Mouse (Mus musculus) kidney, postnatal 25 days (tissue): ENCODE measurements around the gene Catip.
"Not testable (repeated sequence)": the region's sequence is repeated elsewhere in the genome, so short reads cannot be mapped to it uniquely, and the experiment has no call there.

Experiments used
- DNase-seq, 2 experiments: peaks; one replicate each; pipeline ENCODE4 v3.0.0; 2021; ENCODE audit warnings: mixed read lengths in 2 of 2

Catip gene

GRCm38 (mm10) chr1:74361812-74362211 lies at the start of gene Catip:
Gene Catip, plus strand, starts transcription at chr1:74362108.
- peak; percentile 76 to 87 for DNase-seq

GRCm38 (mm10) chr1:74313049-74313692 lies 48.7 kb upstream of the Catip start:
- peak; percentile 67 to 85 for DNase-seq

GRCm38 (mm10) chr1:74314796-74315195 lies 47.1 kb upstream of the Catip start:
- DNase-seq: no peak

GRCm38 (mm10) chr1:74316114-74316827 lies 45.6 kb upstream of the Catip start:
- peak in 1 of 2 experiments; percentile 38 for DNase-seq

GRCm38 (mm10) chr1:74318711-74319110 lies 43.2 kb upstream of the Catip start:
- peak in 1 of 2 experiments; percentile 39 for DNase-seq

GRCm38 (mm10) chr1:74321396-74321795 lies 40.5 kb upstream of the Catip start:
- no peak for DNase-seq

GRCm38 (mm10) chr1:74326916-74327315 lies 35.0 kb upstream of the Catip start:
- not testable (repeated sequence) for DNase-seq

GRCm38 (mm10) chr1:74329899-74330431 lies 31.9 kb upstream of the Catip start:
- DNase-seq: peak; percentile 49

- peak; percentile 10 to 62 for DNase-seq
These were observed 30.7 kb upstream of the Catip start for GRCm38 (mm10) chr1:74331046-74331681.

- peak; percentile 98 for DNase-seq
These were observed 29.6 kb upstream of the Catip start for GRCm38 (mm10) chr1:74332241-74332763.

GRCm38 (mm10) chr1:74332930-74333329 lies 29.0 kb upstream of the Catip start:
- peak; percentile 30 to 54 for DNase-seq

GRCm38 (mm10) chr1:74334607-74335006 lies 27.3 kb upstream of the Catip start:
- DNase-seq: peak in 1 of 2 experiments; percentile 36

- peak in 1 of 2 experiments; percentile 44 for DNase-seq
These were observed 26.9 kb upstream of the Catip start for GRCm38 (mm10) chr1:74335033-74335432.

GRCm38 (mm10) chr1:74335436-74336170 lies 26.3 kb upstream of the Catip start:
- peak; percentile 30 to 59 for DNase-seq

GRCm38 (mm10) chr1:74337241-74337771 lies 24.6 kb upstream of the Catip start:
- no peak for DNase-seq

GRCm38 (mm10) chr1:74338013-74338412 lies 23.9 kb upstream of the Catip start:
- DNase-seq: no peak

- DNase-seq: no peak
These were observed 23.3 kb upstream of the Catip start for GRCm38 (mm10) chr1:74338626-74339025.

- DNase-seq: no peak
These were observed 22.0 kb upstream of the Catip start for GRCm38 (mm10) chr1:74339917-74340316.

- DNase-seq: peak; percentile 86 to 93
These were observed 21.5 kb upstream of the Catip start for GRCm38 (mm10) chr1:74340361-74340764.

GRCm38 (mm10) chr1:74340992-74341391 lies 20.9 kb upstream of the Catip start:
- DNase-seq: not testable (repeated sequence)

GRCm38 (mm10) chr1:74341898-74342297 lies 20.0 kb upstream of the Catip start:
- no peak for DNase-seq

- DNase-seq: peak in 1 of 2 experiments; percentile 59
These were observed 19.6 kb upstream of the Catip start for GRCm38 (mm10) chr1:74342308-74342707.
